Mouse (Mus musculus) embryonic facial prominence, embryonic 13.5 days (tissue): ENCODE data around the gene Akap13. TPM values are rescaled to one million over a fixed set of nuclear protein-coding genes. Genes with fewer than 3 reads are reported as not detected.

Source experiments
- ATAC-seq: fragments of 200-750 bp; cut with Nextera tagmentation; 2 replicates; pipeline ENCODE4 v1.8.0; 2017; ENCODE audit warnings: low read depth; ENCODE audit not compliant: insufficient number of reproducible peaks, insufficient read depth, low FRiP score, low TSS enrichment
- H3K27ac ChIP-seq: fragments of 300-500 bp; sonication (generic); 2 replicates; pipeline ENCODE4 v1.5.1; 2015; ENCODE audit warnings: moderate library complexity, mild to moderate bottlenecking, inconsistent platforms
- H3K27me3 ChIP-seq: fragments of 300-500 bp; sonication (generic); 2 replicates; pipeline ENCODE4 v1.6.1; 2015; ENCODE audit warnings: mild to moderate bottlenecking, inconsistent platforms
- H3K36me3 ChIP-seq: fragments of 300-500 bp; sonication (generic); 2 replicates; pipeline ENCODE4 v1.6.1; 2015; ENCODE audit warnings: mild to moderate bottlenecking, inconsistent platforms
- H3K4me1 ChIP-seq: fragments of 300-500 bp; sonication (generic); 2 replicates; pipeline ENCODE4 v1.6.1; 2015; ENCODE audit warnings: inconsistent platforms
- H3K4me2 ChIP-seq: fragments of 300-500 bp; sonication (generic); 2 replicates; pipeline ENCODE4 v1.6.1; 2015; ENCODE audit warnings: moderate library complexity, mild to moderate bottlenecking, inconsistent platforms
- H3K4me3 ChIP-seq: fragments of 300-500 bp; sonication (generic); 2 replicates; pipeline ENCODE4 v1.5.1; 2015; ENCODE audit warnings: mild to moderate bottlenecking, inconsistent platforms
- H3K9ac ChIP-seq: fragments of 300-500 bp; sonication (generic); 2 replicates; pipeline ENCODE4 v1.6.1; 2015; ENCODE audit warnings: mild to moderate bottlenecking, inconsistent platforms
- H3K9me3 ChIP-seq: fragments of 300-500 bp; sonication (generic); 2 replicates; pipeline ENCODE4 v1.6.1; 2016; ENCODE audit warnings: inconsistent platforms
- WGBS: fragments of 180-500 bp; shearing (Covaris S2); methylation state at CpG from one replicate; pipeline ENCODE4 v1.1.7; 2015; ENCODE audit warnings: mixed read lengths; 5-methylcytosine and 5-hydroxymethylcytosine counted together
- polyA plus RNA-seq: library from polyadenylated mRNA; unstranded; fragments of >200 nt; fragmentation: Nextera tagmentation; extraction: Ambion mirVana; gene quantifications from 2 replicates; pipeline ENCODE4 v1.2.1, GENCODE M21; 2015

Akap13 gene
- polyA plus RNA-seq, 1 experiment from 2014 or later: 49.8 TPM

DNA sequence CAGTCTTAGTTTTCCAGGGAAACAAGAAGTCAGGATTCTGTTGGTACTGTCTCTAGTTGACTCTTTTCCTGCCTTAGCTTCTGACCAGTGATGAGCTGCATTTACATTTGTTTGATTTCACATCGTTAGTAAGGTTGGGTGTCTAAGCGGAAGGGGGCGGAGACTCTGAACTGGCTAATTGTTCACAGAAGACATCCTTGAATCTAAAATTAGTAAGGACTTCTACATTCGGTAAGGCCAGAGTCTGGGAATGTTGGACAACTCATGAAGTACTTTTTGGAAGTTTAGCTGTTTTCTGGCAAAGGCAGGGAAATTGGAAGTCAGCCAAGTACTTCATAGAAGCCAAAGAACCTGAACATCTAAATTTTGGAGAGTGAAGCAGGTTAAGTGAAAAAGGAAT, 188.7 kb downstream of the Akap13 start:
- H3K27me3 ChIP-seq: no peaks in the 10 kb centered on the region
- H3K4me3 ChIP-seq: peak overlapping the region; percentile 42
- no peak for ATAC-seq
- peaks cover 51% of the 10 kb centered on the region for H3K4me1 ChIP-seq
- H3K36me3 ChIP-seq: no peaks in the 10 kb centered on the region
- peak overlapping the region; percentile 64 for H3K9ac ChIP-seq
- peak overlapping the region; percentile 97 for H3K27ac ChIP-seq
- H3K4me2 ChIP-seq: peak overlapping the region; percentile 59
- 28% methylated on average over 4 of the region's 4 CpGs for WGBS
- no peaks in the 10 kb centered on the region for H3K9me3 ChIP-seq

GRCm38 (mm10) chr7:75644585-75644984, 189.3 kb downstream of the Akap13 start:
- Histone ChIP-seq H3K4me2 (peak overlapping the region; percentile 59), H3K4me1 (peaks cover 55% of the 10 kb centered on the region)
- no peak for ATAC-seq

DNA sequence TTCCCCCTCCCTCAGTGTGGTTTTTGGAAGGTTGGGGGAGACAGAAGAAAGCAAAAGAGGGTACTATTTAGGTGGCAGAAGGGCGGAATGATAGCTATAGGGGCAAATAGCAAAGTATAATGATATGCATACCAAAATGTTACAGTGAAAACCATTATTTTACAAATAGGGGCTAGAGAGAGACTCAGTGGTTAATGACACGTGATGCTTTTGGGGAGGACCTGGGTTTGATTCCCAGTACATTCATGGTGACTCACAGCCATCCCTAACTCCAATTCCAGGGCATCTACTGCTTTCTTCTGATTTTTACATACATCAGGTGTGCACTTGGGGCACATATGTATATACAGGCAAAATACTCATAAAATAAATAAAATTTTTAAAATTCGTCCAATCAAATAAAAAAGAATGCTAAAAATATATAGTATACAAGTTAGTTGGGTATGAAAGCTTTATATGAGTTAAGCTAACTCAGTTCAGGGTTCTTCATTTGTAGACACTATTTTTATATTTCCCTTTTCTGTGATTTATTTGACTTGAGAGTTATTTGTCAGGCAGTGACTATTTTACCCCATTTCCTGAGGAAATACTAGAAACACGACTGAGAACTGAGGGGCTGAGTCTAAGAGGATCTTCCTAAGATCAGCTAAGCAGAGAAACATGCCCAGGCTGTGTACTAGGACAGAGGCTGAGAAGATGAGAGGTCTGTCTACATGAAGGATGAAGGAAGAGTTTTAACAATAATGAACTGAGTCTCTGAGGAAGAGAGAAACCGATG, 190.0 kb downstream of the Akap13 start:
- WGBS: 73% methylated on average over 5 of the region's 5 CpGs
- Histone ChIP-seq H3K27me3 (no peaks in the 10 kb centered on the region), H3K9me3 (no peaks in the 10 kb centered on the region), H3K27ac (no peak overlapping the region), H3K36me3 (no peaks in the 10 kb centered on the region), H3K4me1 (peaks cover 57% of the 10 kb centered on the region), H3K9ac (no peak overlapping the region), H3K4me2 (peak overlapping the region; percentile 59), H3K4me3 (peak overlapping the region; percentile 42)
- no peak for ATAC-seq

More at GRCm38 (mm10) chr7:75644585-75644984, 189.3 kb downstream of the Akap13 start:
- H3K27ac ChIP-seq: 0 out of 2 replicates have a peak overlapping the region, but pooled peaks have one; percentile 97
- H3K27me3 ChIP-seq: no peaks in the 10 kb centered on the region
- 0 out of 2 replicates have a peak overlapping the region, but pooled peaks have one; percentile 7 for H3K9ac ChIP-seq
- no peaks in the 10 kb centered on the region for H3K36me3 ChIP-seq
- WGBS: 73% methylated on average over 2 of the region's 2 CpGs
- H3K4me3 ChIP-seq: peak overlapping the region; percentile 42
- no peaks in the 10 kb centered on the region for H3K9me3 ChIP-seq

- H3K36me3 ChIP-seq: no peaks in the 10 kb centered on the region
- H3K9me3 ChIP-seq: no peaks in the 10 kb centered on the region
- no peak overlapping the region for H3K27ac ChIP-seq
- no peak for ATAC-seq
- H3K9ac ChIP-seq: no peak overlapping the region
- WGBS: 89% methylated on average over 3 of the region's 3 CpGs
- no peaks in the 10 kb centered on the region for H3K27me3 ChIP-seq
- peaks cover 42% of the 10 kb centered on the region for H3K4me1 ChIP-seq
- H3K4me3 ChIP-seq: no peak overlapping the region
- H3K4me2 ChIP-seq: no peak overlapping the region
These were observed 192.7 kb downstream of the Akap13 start for GRCm38 (mm10) chr7:75648051-75648450.

DNA sequence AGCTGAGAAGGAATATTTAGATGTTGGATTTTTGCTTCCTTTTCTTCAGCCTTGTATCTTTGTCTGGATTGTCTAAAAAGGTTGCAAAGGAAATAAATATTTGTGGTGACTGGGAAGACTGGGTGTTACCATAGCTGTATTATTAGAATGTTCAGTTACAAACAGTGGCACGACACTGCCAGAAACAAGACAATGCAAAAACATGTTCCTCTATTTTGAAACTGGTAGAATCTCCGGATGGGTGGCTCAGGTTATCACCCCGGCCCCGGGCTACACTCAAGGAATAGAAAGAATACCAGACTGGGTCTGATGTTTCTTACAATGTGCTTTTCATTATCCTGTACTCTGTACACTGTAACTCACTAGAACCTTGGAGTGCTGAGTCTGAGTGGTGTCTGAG, 193.6 kb downstream of the Akap13 start:
- Histone ChIP-seq H3K27ac (no peak overlapping the region), H3K4me3 (no peak overlapping the region), H3K4me2 (no peak overlapping the region), H3K27me3 (no peaks in the 10 kb centered on the region), H3K4me1 (peaks cover 40% of the 10 kb centered on the region), H3K9ac (no peak overlapping the region), H3K9me3 (no peaks in the 10 kb centered on the region), H3K36me3 (no peaks in the 10 kb centered on the region)
- WGBS: 35% methylated on average over 4 of the region's 4 CpGs
- ATAC-seq: no peak

DNA sequence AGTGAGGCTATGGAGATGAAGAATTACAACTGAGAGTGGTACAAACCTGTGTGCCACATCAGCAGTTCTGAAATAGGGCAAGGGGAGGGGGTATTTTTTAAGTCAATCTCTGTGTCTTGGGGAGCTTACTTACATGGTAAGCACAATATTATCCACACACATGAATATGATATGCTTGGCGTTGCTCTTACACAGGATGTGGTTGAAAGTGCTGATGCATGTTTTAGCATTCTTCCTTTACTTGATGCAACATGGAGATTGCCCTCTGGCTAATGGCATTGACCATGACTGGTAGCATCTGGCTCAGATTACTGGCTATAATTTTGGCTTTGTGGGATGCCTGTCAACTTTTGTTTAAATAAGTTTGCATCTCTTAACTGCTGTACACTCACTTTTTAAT, 194.6 kb downstream of the Akap13 start:
- peak; percentile 75 for ATAC-seq
- WGBS: 20% methylated on average over 1 of the region's 1 CpGs

GRCm38 (mm10) chr7:75653684-75654317, 198.5 kb downstream of the Akap13 start:
- WGBS: 62% methylated on average over 3 of the region's 3 CpGs
- no peak for ATAC-seq
- no peaks in the 10 kb centered on the region for H3K36me3 ChIP-seq
- H3K9me3 ChIP-seq: no peaks in the 10 kb centered on the region
- no peak overlapping the region for H3K4me2 ChIP-seq
- H3K27ac ChIP-seq: no peak overlapping the region
- no peak overlapping the region for H3K9ac ChIP-seq
- peaks cover 37% of the 10 kb centered on the region for H3K4me1 ChIP-seq
- H3K27me3 ChIP-seq: no peaks in the 10 kb centered on the region
- H3K4me3 ChIP-seq: no peak overlapping the region

More for the DNA sequence above, 194.6 kb downstream of the Akap13 start:
- Histone ChIP-seq H3K4me2 (peak overlapping the region; percentile 7; the same call in 1 of the 2 replicates), H3K9me3 (no peaks in the 10 kb centered on the region), H3K9ac (no peak overlapping the region), H3K4me3 (no peak overlapping the region), H3K4me1 (peaks cover 38% of the 10 kb centered on the region), H3K27me3 (no peaks in the 10 kb centered on the region), H3K27ac (peak overlapping the region; percentile 58; the same call in 1 of the 2 replicates), H3K36me3 (no peaks in the 10 kb centered on the region)

DNA sequence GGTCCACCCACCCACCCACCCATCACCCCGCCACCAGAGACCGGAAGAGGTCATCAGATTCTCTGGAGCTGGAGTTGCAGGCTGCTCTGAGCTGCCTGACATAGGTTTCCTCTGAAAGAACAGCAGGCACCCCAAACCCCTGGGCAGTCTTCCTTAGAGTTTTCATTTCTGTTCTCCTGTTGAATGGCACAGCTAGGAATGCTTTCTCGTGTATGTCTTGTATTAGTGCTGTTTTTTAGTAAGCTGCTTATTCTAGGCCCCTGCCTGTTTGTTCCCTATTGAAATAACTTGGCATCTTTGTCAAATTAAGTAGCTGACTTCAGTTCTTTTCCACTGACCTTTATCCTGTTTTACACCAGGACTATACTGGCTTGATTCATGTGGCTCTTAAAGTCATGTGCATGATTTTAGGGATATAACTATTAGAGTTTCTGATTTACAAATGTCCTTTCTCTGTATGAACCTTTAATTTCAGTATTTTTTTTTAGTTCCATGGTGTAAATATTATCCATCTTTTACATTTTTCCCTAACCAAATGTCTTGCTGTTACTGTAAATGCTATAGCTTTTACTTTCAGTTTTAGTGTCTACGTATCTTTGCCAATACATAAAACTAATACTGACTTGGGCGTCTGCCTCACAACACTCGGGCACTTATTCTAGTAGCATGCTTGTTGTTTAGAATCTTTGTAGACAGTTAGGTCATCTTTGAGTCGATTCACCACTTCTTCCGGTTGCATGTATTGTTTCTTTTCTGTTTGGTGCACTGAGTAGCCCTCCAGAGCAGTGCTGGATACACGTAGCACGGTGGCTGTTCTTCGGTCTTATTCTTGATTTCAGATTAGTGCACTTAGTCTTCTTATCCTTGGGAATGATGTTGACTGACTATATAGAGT, 200.1 kb downstream of the Akap13 start:
- H3K9me3 ChIP-seq: no peaks in the 10 kb centered on the region
- peaks cover 22% of the 10 kb centered on the region for H3K4me1 ChIP-seq
- H3K4me3 ChIP-seq: no peak overlapping the region
- no peaks in the 10 kb centered on the region for H3K36me3 ChIP-seq
- ATAC-seq: no peak
- H3K27me3 ChIP-seq: no peaks in the 10 kb centered on the region
- no peak overlapping the region for H3K4me2 ChIP-seq
- H3K27ac ChIP-seq: peak overlapping the region; percentile 66; the same call in 1 of the 2 replicates
- WGBS: 79% methylated on average over 11 of the region's 11 CpGs
- no peak overlapping the region for H3K9ac ChIP-seq

- no peak for ATAC-seq
These were observed 201.0 kb downstream of the Akap13 start for GRCm38 (mm10) chr7:75656297-75656852.

DNA sequence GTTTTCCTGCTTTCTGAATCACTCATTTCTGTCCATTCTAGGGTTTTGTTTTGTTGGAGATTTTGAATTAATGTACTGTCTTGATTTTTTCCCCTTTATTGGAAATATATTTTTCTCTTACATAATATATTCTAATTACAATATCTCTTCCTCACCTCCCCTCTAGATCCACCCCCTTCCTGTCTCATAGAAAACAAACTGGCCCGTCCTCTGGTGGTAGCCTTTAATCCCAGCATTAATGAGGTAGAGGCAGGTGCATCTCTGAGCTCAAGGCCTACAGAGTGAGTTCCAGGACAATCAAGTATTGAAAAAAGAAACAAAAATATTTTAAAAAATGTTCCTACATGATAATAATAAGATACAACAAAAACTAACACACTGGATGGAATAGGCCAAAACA, 201.6 kb downstream of the Akap13 start:
- Histone ChIP-seq H3K9me3 (no peaks in the 10 kb centered on the region), H3K27me3 (no peaks in the 10 kb centered on the region), H3K4me1 (peaks cover 18% of the 10 kb centered on the region), H3K9ac (no peak overlapping the region), H3K27ac (no peak overlapping the region), H3K4me2 (no peak overlapping the region), H3K36me3 (no peaks in the 10 kb centered on the region), H3K4me3 (no peak overlapping the region)
- WGBS: 74% methylated on average over 1 of the region's 1 CpGs
- no peak for ATAC-seq

More at GRCm38 (mm10) chr7:75656297-75656852, 201.0 kb downstream of the Akap13 start:
- WGBS: 82% methylated on average over 9 of the region's 9 CpGs
- Histone ChIP-seq H3K36me3 (no peaks in the 10 kb centered on the region), H3K27me3 (no peaks in the 10 kb centered on the region), H3K4me2 (no peak overlapping the region), H3K9ac (no peak overlapping the region), H3K27ac (no peak overlapping the region; the same call in 1 of the 2 replicates), H3K4me1 (peaks cover 18% of the 10 kb centered on the region), H3K9me3 (no peaks in the 10 kb centered on the region), H3K4me3 (no peak overlapping the region)

DNA sequence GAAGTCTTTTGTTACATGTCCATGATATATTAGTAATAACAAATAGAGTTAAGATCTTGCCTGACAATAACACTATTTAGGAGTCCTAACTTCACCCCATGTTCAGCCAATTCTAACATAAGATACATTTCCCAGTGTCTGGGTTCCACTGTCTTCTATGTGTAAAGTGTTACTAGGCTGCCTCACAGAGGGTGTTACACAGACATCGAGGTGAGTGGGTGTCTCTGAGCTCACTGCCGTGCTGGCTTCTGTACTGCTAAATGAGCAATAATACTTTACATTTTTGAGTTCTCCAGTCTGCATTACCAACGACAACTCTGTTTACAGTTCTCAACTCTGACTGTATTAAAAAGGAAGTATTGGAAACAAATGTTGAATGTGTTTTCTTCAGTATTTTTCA, 209.1 kb downstream of the Akap13 start:
- Histone ChIP-seq H3K36me3 (peaks cover 16% of the 10 kb centered on the region; the same call in 1 of the 2 replicates), H3K4me3 (no peak overlapping the region), H3K27me3 (no peaks in the 10 kb centered on the region), H3K9me3 (no peaks in the 10 kb centered on the region), H3K27ac (no peak overlapping the region), H3K4me2 (no peak overlapping the region), H3K4me1 (0 out of 2 replicates have a peak, but pooled peaks cover 2% of the 10 kb centered on the region), H3K9ac (no peak overlapping the region)
- WGBS: 77% methylated on average over 3 of the region's 3 CpGs
- no peak for ATAC-seq
